Mouse (Mus musculus): Measurements from ENCODE around the gene Ptprn. TPM values are rescaled to one million over a fixed set of nuclear protein-coding genes. Genes with fewer than 3 reads are reported as not detected.

Gene Ptprn
- polyA plus RNA-seq, 1 experiment from 2014 or later, result 33.4 TPM

DNA sequence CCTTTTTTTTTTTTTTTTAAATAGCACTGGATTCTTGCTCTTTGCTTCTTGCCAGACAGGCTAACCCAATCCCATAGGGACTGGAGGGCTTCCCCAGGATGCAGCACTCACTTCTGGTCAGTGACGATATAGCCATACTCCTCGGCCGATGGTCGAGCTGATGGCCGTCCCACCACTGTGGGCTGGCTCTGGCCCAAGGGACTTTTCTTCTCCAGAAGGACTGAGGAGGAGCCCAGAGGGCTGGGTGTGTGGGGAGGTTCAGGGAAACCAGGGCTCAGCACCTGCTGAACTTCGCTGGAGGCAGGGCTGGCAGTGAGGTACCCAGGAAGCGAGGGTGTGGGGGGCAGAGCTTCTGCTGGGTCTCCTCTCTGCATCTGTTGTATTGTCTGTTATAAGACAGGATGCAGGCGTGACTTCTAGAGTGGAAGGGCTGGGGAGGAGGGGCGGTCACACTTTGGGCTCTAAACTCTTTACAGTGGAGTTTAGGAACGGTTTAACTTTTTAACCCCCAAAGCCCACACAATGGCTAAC, 8.7 kb downstream of the Ptprn start:
- H3K4me1 ChIP-seq (ENCODE audit: control insufficient read depth, insufficient read depth, low read length), result peaks cover 2% of the 10 kb centered on the region; the same call in 1 of the 2 replicates
- ATAC-seq, result no peak
- H3K27me3 ChIP-seq (ENCODE audit: control insufficient read depth, insufficient read depth, low read depth, low read length), result 0 out of 2 replicates have a peak, but pooled peaks cover 6% of the 10 kb centered on the region
- no peaks in the 10 kb centered on the region for H3K9me3 ChIP-seq (replicated peaks; ENCODE audit: control insufficient read depth, low read length, poor library complexity, severe bottlenecking)
- WGBS, result 78% methylated on average over 10 of the region's 10 CpGs
- no peaks in the 10 kb centered on the region for H3K36me3 ChIP-seq (ENCODE audit: control insufficient read depth, insufficient read depth, low read length)
- no peak overlapping the region for H3K4me2 ChIP-seq (ENCODE audit: low read length)
- no peak overlapping the region for H3K9ac ChIP-seq (ENCODE audit: low read depth, low read length)
- H3K27ac ChIP-seq (ENCODE audit: low read length), result no peak overlapping the region
- no peak overlapping the region for H3K4me3 ChIP-seq (ENCODE audit: low read depth, low read length)

- H3K4me3 ChIP-seq (ENCODE audit: low read depth, low read length), result no peak overlapping the region
Observed at GRCm38 (mm10) chr1:75254625-75255013, 9.7 kb downstream of the Ptprn start.

GRCm38 (mm10) chr1:75253849-75254624, 10.3 kb downstream of the Ptprn start:
- no peaks in the 10 kb centered on the region for H3K36me3 ChIP-seq (ENCODE audit: control insufficient read depth, insufficient read depth, low read length)
- no peak for ATAC-seq
- 64% methylated on average over 16 of the region's 16 CpGs for WGBS

More at GRCm38 (mm10) chr1:75254625-75255013, 9.7 kb downstream of the Ptprn start:
- Histone ChIP-seq H3K9ac (ENCODE audit: low read depth, low read length) (no peak overlapping the region), H3K27me3 (ENCODE audit: control insufficient read depth, insufficient read depth, low read depth, low read length) (0 out of 2 replicates have a peak, but pooled peaks cover 4% of the 10 kb centered on the region), H3K4me1 (ENCODE audit: control insufficient read depth, insufficient read depth, low read length) (peaks cover 2% of the 10 kb centered on the region; the same call in 1 of the 2 replicates), H3K9me3 (replicated peaks; ENCODE audit: control insufficient read depth, low read length, poor library complexity, severe bottlenecking) (no peaks in the 10 kb centered on the region), H3K36me3 (ENCODE audit: control insufficient read depth, insufficient read depth, low read length) (no peaks in the 10 kb centered on the region), H3K4me2 (ENCODE audit: low read length) (no peak overlapping the region), H3K27ac (ENCODE audit: low read length) (no peak overlapping the region)
- WGBS, result 57% methylated on average over 8 of the region's 8 CpGs
- no peak for ATAC-seq

DNA sequence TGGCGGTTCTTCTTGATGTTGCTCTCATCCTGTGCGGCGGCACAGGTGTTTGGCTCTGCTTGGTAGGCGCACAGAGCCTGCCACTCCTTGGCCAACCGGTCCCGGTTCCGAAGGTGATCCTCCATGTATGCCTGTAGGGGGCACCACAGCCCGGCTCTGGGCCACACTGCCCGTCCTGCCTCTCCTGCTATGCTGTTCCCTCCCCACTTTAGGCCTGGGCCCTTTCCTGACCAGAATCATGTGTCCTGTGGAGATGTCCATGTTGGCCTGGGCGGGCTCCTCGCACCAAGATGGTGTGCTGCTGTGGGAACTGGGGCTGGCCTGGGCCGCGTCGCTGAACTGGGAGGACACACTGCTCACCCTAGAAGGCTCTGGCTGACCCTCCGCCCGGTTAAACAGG, 11.3 kb downstream of the Ptprn start:
- H3K4me1 ChIP-seq (ENCODE audit: control insufficient read depth, insufficient read depth, low read length), result peaks cover 2% of the 10 kb centered on the region; the same call in 1 of the 2 replicates
- H3K4me3 ChIP-seq (ENCODE audit: low read depth, low read length), result no peak overlapping the region
- no peak overlapping the region for H3K9ac ChIP-seq (ENCODE audit: low read depth, low read length)
- WGBS, result 77% methylated on average over 16 of the region's 16 CpGs
- H3K27ac ChIP-seq (ENCODE audit: low read length), result no peak overlapping the region
- no peak overlapping the region for H3K4me2 ChIP-seq (ENCODE audit: low read length)
- ATAC-seq, result no peak
- no peaks in the 10 kb centered on the region for H3K9me3 ChIP-seq (replicated peaks; ENCODE audit: control insufficient read depth, low read length, poor library complexity, severe bottlenecking)
- H3K27me3 ChIP-seq (ENCODE audit: control insufficient read depth, insufficient read depth, low read depth, low read length), result 0 out of 2 replicates have a peak, but pooled peaks cover 2% of the 10 kb centered on the region
- no peaks in the 10 kb centered on the region for H3K36me3 ChIP-seq (ENCODE audit: control insufficient read depth, insufficient read depth, low read length)

More at GRCm38 (mm10) chr1:75253849-75254624, 10.3 kb downstream of the Ptprn start:
- no peak overlapping the region for H3K4me2 ChIP-seq (ENCODE audit: low read length)
- H3K9me3 ChIP-seq (replicated peaks; ENCODE audit: control insufficient read depth, low read length, poor library complexity, severe bottlenecking), result no peaks in the 10 kb centered on the region
- no peak overlapping the region for H3K27ac ChIP-seq (ENCODE audit: low read length)
- peaks cover 2% of the 10 kb centered on the region; the same call in 1 of the 2 replicates for H3K4me1 ChIP-seq (ENCODE audit: control insufficient read depth, insufficient read depth, low read length)
- H3K27me3 ChIP-seq (ENCODE audit: control insufficient read depth, insufficient read depth, low read depth, low read length), result 0 out of 2 replicates have a peak, but pooled peaks cover 4% of the 10 kb centered on the region
- no peak overlapping the region for H3K9ac ChIP-seq (ENCODE audit: low read depth, low read length)
- no peak overlapping the region for H3K4me3 ChIP-seq (ENCODE audit: low read depth, low read length)

GRCm38 (mm10) chr1:75252308-75252707, 12.0 kb downstream of the Ptprn start:
- ATAC-seq, result no peak
- Histone ChIP-seq H3K27ac (ENCODE audit: low read length) (no peak overlapping the region), H3K4me1 (ENCODE audit: control insufficient read depth, insufficient read depth, low read length) (peaks cover 2% of the 10 kb centered on the region; the same call in 1 of the 2 replicates), H3K9ac (ENCODE audit: low read depth, low read length) (no peak overlapping the region), H3K27me3 (ENCODE audit: control insufficient read depth, insufficient read depth, low read depth, low read length) (no peaks in the 10 kb centered on the region), H3K36me3 (ENCODE audit: control insufficient read depth, insufficient read depth, low read length) (no peaks in the 10 kb centered on the region), H3K9me3 (replicated peaks; ENCODE audit: control insufficient read depth, low read length, poor library complexity, severe bottlenecking) (no peaks in the 10 kb centered on the region), H3K4me2 (ENCODE audit: low read length) (no peak overlapping the region), H3K4me3 (ENCODE audit: low read depth, low read length) (no peak overlapping the region)
- WGBS, result 77% methylated on average over 13 of the region's 13 CpGs

GRCm38 (mm10) chr1:75251112-75251970, 13.0 kb downstream of the Ptprn start:
- ATAC-seq, result peak; percentile 32; the same call in 1 of the 2 replicates
- peak overlapping the region; percentile 6; the same call in 1 of the 2 replicates for H3K9ac ChIP-seq (ENCODE audit: low read depth, low read length)

GRCm38 (mm10) chr1:75250498-75250897, 13.8 kb downstream of the Ptprn start:
- Histone ChIP-seq H3K36me3 (ENCODE audit: control insufficient read depth, insufficient read depth, low read length) (no peaks in the 10 kb centered on the region), H3K9me3 (replicated peaks; ENCODE audit: control insufficient read depth, low read length, poor library complexity, severe bottlenecking) (no peaks in the 10 kb centered on the region), H3K4me2 (ENCODE audit: low read length) (no peak overlapping the region), H3K4me1 (ENCODE audit: control insufficient read depth, insufficient read depth, low read length) (peaks cover 2% of the 10 kb centered on the region; the same call in 1 of the 2 replicates), H3K4me3 (ENCODE audit: low read depth, low read length) (no peak overlapping the region), H3K9ac (ENCODE audit: low read depth, low read length) (no peak overlapping the region), H3K27me3 (ENCODE audit: control insufficient read depth, insufficient read depth, low read depth, low read length) (no peaks in the 10 kb centered on the region), H3K27ac (ENCODE audit: low read length) (no peak overlapping the region)
- ATAC-seq, result no peak
- 59% methylated on average over 3 of the region's 3 CpGs for WGBS

More at GRCm38 (mm10) chr1:75251112-75251970, 13.0 kb downstream of the Ptprn start:
- Histone ChIP-seq H3K4me3 (ENCODE audit: low read depth, low read length) (peak overlapping the region; percentile 12), H3K4me2 (ENCODE audit: low read length) (peak overlapping the region; percentile 48), H3K4me1 (ENCODE audit: control insufficient read depth, insufficient read depth, low read length) (peaks cover 2% of the 10 kb centered on the region; the same call in 1 of the 2 replicates), H3K27ac (ENCODE audit: low read length) (no peak overlapping the region), H3K9me3 (replicated peaks; ENCODE audit: control insufficient read depth, low read length, poor library complexity, severe bottlenecking) (no peaks in the 10 kb centered on the region), H3K27me3 (ENCODE audit: control insufficient read depth, insufficient read depth, low read depth, low read length) (no peaks in the 10 kb centered on the region), H3K36me3 (ENCODE audit: control insufficient read depth, insufficient read depth, low read length) (no peaks in the 10 kb centered on the region)
- 7% methylated on average over 21 of the region's 22 CpGs for WGBS

- WGBS, result 62% methylated on average over 9 of the region's 9 CpGs
- H3K27me3 ChIP-seq (ENCODE audit: control insufficient read depth, insufficient read depth, low read depth, low read length), result no peaks in the 10 kb centered on the region
Observed at GRCm38 (mm10) chr1:75248041-75248772, 16.1 kb downstream of the Ptprn start.

More at GRCm38 (mm10) chr1:75248041-75248772, 16.1 kb downstream of the Ptprn start:
- no peak overlapping the region for H3K27ac ChIP-seq (ENCODE audit: low read length)
- H3K4me1 ChIP-seq (ENCODE audit: control insufficient read depth, insufficient read depth, low read length), result peaks cover 2% of the 10 kb centered on the region; the same call in 1 of the 2 replicates
- no peak overlapping the region; the same call in 1 of the 2 replicates for H3K9ac ChIP-seq (ENCODE audit: low read depth, low read length)
- peaks cover 3% of the 10 kb centered on the region; the same call in 1 of the 2 replicates for H3K36me3 ChIP-seq (ENCODE audit: control insufficient read depth, insufficient read depth, low read length)
- ATAC-seq, result no peak
- no peak overlapping the region for H3K4me2 ChIP-seq (ENCODE audit: low read length)
- no peak overlapping the region for H3K4me3 ChIP-seq (ENCODE audit: low read depth, low read length)
- no peaks in the 10 kb centered on the region for H3K9me3 ChIP-seq (replicated peaks; ENCODE audit: control insufficient read depth, low read length, poor library complexity, severe bottlenecking)
